Mouse (Mus musculus) adrenal gland, postnatal 10 days (tissue): ENCODE results near the gene Cetn3. TPM values are rescaled to one million over a fixed set of nuclear protein-coding genes. Genes with fewer than 3 reads are reported as not detected.

Experiments
- DNase-seq: peaks from one replicate; pipeline ENCODE4 v3.0.0; 2021; ENCODE audit warnings: mixed read lengths
- total RNA-seq, 2 experiments: library from RNA; stranded (reverse); gene quantifications; 2 replicates each; pipeline ENCODE4 v1.2.3; 2021

Gene Cetn3
- total RNA-seq, 2 experiments from 2014 or later: 120 to 138 TPM

DNA sequence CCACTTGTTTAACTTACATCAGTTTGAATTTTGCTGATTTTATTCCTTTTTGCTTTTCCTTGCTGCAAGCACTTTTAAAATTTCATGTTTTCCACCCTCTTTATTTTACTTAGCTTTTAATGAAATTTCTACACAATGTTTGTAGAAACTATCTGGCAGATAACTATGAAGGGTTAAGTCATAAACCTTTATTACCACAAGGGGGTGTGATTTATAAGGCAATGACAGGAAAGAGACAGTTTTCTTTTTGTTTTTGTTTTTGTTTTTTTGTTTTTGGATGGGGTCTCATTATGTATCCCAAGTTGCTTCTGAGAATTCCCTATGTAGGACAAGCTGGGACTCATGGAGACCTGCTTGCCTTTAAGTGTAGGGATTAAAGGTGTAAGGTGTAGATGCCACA is 39.9 kb downstream of the Cetn3 start:
- DNase-seq: no peak

DNA sequence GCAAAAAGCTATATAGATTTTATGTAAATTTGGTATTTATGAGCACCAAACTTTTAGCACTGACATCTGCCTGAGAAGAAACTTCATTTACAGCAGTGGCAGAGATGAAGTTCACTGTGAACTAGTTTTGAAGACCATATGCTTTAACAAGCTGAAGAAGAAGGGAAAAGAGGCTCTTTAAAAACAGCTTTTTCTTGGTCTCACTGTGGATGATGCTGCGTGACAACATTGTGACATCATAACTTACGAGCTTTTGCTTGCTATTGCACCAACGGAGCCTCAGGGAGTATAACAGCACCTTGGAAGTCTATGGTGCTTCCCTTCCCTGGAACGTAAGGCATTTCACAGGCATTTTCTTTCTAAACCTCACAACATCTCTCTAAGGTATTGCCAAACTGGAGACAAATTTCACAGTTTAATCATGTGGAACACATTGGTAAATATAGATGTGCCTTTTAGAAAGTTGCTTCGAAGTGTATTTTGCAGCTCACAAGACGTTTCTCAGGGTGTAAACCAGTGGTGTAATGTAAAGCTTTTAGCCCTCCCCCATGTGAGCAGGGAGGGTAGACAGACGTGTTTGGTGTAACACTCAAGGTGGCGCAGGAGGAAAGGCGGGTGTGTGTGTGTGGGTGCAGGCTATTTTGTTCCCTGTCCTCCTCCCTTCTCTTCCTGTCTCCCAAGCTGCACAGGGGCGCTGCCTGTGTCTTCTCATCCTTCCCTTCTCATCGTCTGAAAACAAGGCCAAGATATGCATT is 41.9 kb downstream of the Cetn3 start:
- no peak for DNase-seq

DNA sequence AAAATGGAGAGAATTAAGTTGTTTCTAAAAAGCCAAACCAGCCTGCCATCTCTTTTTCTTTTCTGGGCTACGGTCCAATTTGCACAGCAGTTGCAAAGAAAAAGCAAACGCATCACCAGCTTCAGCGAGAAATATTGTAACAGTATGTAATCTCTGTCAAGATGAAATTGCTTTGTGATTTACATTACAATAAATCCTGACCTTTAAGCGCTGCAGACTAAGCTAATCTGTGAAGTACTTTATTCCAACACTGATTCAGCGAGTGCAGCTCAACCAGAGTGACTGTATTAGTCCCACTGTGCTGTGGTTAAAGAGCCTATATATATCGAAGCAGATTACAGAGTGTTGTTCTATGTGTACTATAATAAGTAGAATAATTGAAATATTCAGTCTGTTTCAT is 45.6 kb downstream of the Cetn3 start:
- no peak for DNase-seq

DNA sequence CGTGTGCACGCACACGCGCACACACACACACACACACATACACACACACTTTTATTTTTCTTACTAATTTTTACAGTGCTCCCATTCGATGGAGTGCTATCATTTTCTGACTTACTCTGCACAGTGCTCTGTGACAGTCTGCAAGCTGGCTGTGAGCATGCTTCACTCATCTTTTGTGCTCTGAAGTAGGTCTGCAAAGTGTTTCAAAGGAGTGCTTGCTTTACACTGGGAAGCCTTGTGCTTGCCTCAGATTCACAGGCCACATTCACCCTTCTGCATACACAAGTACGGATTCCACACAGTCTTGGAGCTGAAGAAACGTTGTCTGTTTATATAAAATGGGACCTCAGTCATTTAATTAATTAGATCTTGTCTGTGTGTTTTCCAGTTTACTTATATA is 49.0 kb downstream of the Cetn3 start:
- DNase-seq: no peak

DNA sequence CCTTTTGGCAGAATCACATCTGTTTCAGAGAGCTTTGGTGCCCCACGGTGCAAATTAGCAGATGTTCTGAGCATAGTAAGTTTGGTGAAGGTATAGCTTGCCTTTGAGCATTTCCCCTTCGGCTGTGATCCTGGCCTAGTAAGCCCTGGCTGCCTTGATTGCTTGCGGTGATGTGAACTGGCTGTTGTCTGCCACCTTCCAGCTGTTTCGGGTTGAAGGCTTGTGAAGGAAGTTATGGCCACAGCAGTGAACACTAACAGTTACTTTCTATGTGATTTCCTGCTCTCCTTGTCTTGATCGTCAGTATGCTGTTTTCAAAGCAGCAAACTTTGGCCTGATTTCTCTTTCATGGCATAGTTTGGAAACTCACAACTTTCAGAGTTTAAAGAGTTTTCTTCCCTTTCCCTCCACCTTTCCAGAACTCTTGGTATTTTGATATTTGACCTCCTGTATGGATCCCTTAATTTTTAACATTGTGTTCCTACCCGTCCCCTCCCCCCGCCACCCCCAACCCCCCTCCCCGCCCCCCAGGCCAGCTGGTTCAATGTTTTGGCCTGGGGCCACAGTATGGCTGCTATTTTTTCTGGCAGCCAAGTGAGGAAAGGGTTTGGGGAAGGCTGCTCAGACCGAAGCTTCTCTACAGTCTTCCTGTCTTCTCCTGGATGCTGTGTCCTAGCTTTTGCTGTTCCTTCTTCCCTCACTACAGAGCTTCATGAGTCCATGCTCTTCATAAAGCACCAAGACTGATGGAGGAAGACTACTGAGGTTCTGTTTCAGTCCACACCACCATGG is 53.7 kb downstream of the Cetn3 start:
- no peak for DNase-seq

DNA sequence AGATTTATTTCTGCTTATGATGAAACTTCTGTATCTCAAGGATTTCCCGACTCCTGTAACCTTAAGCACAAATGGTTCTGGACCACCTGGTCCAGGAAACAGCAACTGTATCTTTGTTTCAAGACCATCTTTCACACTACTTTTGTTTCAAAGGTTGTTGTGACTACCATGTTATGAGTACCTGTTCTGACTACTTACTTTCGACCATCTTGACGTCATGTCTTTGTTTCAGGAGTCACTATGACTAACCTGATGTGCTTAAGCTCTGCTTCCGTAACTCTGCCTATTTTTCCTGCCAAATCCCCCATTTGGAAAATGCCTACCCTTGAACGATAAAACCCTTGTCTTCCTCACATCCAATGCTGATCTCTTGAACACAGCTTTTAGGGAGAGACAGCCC is 55.1 kb downstream of the Cetn3 start:
- DNase-seq: no peak

DNA sequence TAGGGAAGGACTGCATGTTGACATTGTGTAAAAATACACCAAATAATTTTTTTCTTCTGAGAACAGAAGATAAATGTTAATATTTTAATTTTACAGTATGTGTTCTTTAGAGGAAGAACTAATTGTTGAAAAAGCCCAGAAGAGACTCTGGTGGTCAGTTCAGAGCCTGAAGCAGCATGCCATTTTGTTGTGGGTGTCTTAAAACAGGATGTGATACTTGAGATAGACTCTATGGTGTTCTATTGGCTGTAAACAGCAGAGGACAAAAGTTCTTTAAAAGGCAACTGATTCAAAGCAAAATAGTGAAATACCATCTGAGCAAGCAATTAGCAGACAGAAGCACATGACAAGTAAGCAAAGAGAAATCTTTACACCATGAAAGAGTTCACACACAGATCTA is 56.1 kb downstream of the Cetn3 start:
- DNase-seq: no peak

DNA sequence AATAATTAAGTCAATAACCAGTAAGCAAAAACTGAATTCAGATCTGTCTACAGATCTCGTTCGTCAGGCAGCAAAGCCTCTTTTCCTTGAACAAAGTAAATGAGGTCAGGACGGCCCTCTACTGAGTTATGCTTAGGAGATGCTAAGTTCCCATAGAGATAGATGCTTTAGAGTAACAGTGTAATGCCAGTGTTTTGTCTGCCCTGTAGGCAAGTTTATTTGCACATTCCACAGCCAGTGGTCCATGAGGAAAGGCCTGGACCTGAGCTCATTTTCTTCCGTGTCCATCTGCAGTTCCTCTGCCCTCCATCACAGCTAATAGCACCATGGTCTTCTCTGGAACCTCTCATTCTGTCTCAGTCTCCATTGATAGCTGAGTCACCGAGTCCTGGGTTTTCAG is 57.4 kb downstream of the Cetn3 start:
- no peak for DNase-seq

DNA sequence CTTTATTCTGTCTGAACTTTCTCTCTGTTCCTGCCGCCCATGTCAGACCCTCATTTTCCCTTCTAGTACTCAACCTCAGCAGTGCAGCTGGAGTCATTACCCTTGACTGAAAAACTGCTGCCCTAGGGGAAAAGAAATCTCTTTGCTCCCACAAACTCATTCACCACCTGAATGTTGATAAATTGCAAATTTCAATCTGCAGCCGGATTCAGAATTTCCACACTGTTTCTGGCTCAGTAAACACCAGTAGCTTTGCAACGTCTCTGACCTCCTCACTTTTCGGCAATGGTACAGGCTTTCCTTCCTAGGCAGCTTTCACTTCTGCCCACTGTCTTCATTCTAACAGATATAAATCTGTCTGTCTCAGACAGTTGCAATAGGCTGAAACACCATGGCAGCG is 57.8 kb downstream of the Cetn3 start:
- no peak for DNase-seq

DNA sequence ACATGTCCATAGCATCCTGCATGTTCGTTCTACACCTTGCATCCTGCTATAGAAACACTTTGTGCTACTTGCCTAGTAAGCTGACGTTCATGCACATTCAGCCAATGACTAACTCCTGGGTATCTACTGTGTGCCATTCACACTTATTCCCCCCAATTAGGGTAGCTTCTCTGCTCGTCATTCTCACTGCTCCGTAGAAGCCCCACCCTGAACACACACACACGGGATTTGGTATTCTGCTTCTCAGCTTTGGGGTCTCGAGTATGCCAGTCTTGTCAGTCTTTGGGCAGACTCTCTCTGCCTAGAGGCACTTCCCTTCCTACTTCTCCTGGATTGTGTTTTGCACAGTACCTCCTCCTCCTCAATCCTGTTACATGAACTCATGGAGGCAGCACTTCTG is 59.4 kb downstream of the Cetn3 start:
- DNase-seq: no peak

Other genes starting within 250 kb of the Cetn3 start
- 1 to 10 TPM; 1.6 to 2.3 TPM for gene Adgrv1, start 149.9 kb upstream of the Cetn3 start, total RNA-seq
- gene Lysmd3, start 125.4 kb upstream of the Cetn3 start, total RNA-seq: 10 to 100 TPM; 22.7 to 28.3 TPM
- 1 to 10 TPM; 5.0 to 6.9 TPM for gene Polr3g, start 72.1 kb upstream of the Cetn3 start, total RNA-seq
- gene Mblac2, start 71.7 kb upstream of the Cetn3 start, total RNA-seq: 10 to 100 TPM in 1 of 2 experiments, 1 to 10 TPM in 1; 7.0 to 12.4 TPM